Mouse (Mus musculus) ovary, adult 18-20 months (tissue): Measurements from ENCODE around the gene Gm20683.

ENCODE experiments used
- DNase-seq: peaks from one replicate; pipeline ENCODE4 v3.0.0; 2022; ENCODE audit warnings: low spot score, mixed read lengths

The Gm20683 gene

GRCm38 (mm10) chr17:25795609-25796092, 45.9 kb downstream of the Gm20683 start, which contains the start of gene AC134908.4:
Gene AC134908.4, minus strand, starts transcription at chr17:25795659.
- peak; percentile 42 for DNase-seq

DNA sequence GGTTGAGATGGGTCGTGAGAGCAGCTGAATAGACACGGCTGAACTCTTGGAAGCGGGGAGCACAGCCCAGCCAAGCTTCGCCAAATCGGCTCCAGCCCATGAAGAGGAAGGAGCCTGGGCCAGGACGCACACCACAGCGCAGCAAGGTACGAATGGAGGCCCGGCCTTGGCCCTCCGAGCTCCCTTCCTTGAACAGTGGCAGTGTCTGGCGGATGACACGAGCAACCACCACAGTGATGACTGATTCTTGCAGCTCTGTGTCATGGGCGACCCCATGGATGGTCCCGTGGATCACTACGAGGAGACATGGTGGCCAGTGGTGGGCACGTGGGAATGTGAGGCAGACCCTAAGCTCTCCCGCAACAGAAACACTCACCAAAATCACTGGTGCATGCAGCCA, 46.6 kb downstream of the Gm20683 start:
- no peak for DNase-seq

DNA sequence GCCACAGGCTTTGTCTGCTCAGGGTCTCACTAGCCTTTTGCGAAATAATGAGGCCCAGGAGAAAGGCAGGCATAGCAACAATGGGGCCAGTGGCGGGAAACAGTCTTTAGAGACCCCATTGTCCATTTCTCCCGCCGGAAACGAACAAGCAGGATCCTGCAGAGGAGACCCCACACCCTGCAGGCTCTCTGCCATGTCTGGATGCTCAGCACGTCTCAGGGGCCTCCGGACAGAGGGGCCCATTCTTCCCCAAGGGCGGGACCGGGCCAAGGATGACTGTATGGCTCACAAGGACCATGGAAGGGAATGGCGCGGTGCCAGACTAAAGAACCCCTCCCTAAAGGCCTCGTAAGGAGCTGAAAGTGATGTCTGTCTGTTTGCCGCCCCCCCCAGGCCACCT, 47.4 kb downstream of the Gm20683 start:
- no peak for DNase-seq

GRCm38 (mm10) chr17:25792615-25793014, 48.9 kb downstream of the Gm20683 start, which contains the start of gene Fam173a:
Gene Fam173a, minus strand, starts transcription at chr17:25792901.
- peak; percentile 62 for DNase-seq

DNA sequence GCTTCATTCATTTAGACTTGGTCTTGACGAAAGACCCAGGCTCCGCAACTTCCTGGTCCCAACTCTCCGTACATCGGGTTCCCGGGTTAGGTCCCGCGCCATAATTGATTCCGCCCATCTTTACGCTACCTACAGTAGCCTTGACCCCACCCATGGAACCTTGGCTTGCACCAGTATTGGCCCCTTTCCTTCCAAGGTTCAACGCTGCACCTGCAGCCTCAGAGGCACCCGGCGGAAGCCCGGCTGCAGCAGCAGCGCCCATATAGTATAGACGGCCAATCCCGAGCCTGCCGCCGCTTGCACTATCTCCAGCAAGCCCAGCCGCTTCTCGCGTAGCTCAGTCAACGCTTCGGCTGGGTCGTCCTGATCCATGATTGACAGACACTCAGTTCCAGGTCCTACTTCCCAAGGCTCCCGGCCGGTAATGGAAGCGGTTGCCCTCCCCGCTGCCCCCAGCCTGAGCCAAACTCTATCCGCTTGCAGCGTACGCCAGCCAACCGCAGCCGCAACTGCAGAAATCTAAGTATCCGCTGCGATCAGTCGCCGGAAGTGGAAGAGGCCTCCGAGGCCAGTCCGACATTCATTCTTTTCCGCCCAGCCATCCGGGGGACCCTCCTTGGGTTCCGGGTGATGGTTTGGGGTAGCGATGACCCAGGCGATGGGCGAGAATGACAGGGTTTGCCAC, 49.6 kb downstream of the Gm20683 start:
- peak; percentile 66 for DNase-seq

- no peak for DNase-seq
Observed at GRCm38 (mm10) chr17:25791320-25791842, 50.2 kb downstream of the Gm20683 start.

- DNase-seq = no peak
Observed at GRCm38 (mm10) chr17:25786781-25787504, 54.6 kb downstream of the Gm20683 start.

GRCm38 (mm10) chr17:25786280-25786679, 55.3 kb downstream of the Gm20683 start, which contains the start of gene Ccdc78:
Gene Ccdc78, plus strand, starts transcription at chr17:25786580.
- no peak for DNase-seq

GRCm38 (mm10) chr17:25785281-25785745, 56.2 kb downstream of the Gm20683 start, which contains the start of gene Haghl:
Gene Haghl, minus strand, starts transcription at chr17:25785673.
- DNase-seq = peak; percentile 89
